Mouse (Mus musculus): ENCODE results near the gene Sv2c.
"Not testable (repeated sequence)": the region's sequence is repeated elsewhere in the genome, so short reads cannot be mapped to it uniquely, and the experiment has no call there.

Sv2c gene

GRCm38 (mm10) chr13:96045396-96045795, 87.0 kb downstream of the Sv2c start:
- no peak for DNase-seq

DNA sequence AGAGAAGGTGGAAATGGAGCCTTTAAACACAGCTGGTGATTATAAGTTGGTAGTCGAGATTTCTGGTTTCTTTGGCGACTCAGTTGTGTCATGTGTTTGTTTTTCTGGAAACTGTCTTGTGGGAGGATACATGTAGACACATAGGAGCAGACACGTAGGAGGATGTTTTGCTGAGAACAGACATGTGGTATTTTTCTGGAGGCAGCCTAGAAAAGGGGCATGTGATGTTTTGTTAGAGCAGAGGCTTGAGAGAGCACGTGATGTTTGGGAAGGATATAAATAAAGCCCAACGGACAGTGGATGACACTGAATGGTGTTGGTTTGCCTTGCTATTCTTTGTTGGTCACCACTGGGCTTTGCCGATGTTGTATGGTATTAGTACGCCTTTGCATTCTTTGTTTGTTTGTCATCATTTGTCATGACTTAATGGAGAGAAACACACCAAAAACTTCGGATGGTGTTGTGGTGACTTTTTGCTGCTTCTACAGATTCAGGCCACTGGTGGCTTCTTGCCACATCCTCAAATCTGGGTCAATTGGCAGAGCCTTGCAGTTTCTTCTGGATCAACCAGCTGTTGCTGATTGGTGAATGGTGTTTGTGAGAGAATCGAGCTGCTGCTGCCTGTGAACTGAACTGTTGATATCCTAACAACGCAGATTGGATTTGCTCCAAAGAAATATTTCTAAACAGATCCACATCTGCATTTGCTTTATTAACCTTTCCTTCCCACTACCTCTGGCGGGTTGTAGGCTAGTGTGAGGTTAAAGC, 91.9 kb downstream of the Sv2c start:
- no peak for DNase-seq

DNA sequence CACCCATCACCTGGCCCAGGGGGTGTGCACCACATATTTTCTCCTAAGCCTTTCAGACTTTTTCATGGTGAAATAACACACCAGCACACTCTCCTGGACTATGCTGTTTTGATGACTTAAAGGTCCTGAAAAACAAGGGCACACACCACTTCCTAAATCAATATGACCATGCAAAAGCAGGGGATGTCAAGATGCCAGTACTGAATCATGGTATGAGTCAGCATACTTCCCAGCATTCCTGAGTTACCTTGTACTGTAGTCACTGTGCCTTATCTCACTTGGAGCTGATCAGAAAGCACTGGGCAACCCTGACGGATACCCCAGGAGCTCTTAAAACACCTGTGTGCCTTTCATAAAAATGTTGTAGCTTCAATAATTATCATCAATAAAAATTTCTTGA, 92.8 kb downstream of the Sv2c start:
- no peak for DNase-seq

DNA sequence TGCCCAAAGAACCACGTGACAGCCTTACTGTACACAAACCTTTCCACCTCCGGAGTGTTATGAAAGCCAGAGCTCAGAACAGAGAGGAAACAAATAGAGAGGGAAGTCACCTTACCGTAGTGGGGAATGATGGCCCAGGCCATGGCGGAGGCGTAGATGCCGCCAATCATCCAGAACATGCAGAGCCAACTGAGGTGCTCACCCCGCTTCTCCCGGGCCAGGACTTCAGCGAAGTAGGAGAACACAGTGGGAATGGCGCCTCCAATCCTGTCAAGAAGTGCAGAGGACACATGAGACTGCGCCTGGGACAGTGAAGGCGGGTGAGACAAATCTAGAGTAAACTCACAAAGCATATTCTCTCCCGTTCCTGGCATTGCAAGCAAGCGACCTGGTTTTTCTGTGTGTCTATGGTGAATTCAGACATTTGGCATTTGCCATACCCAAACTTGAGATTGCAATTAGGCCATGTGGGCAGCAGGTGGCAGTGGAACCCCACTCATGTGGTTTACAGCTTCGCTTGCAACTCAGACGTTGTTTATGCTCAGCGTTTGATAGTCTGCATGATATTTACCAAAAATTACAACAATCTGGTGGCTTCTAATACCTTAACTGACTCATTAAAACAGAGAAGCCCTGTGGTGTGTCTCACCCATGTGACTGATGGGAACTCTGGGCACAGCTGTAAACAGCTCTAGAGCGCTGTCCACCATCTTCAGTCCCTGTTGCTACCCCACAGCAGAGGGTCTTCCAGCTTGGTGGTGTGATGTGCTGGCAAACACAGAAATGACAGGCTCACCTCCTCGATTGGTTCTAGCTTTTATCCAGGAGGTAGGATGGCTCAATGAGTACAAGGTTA, 101.8 kb downstream of the Sv2c start:
- peak; percentile 22 to 35 for DNase-seq

- no peak for DNase-seq
Observed at GRCm38 (mm10) chr13:96023858-96024257, 108.5 kb downstream of the Sv2c start.

DNA sequence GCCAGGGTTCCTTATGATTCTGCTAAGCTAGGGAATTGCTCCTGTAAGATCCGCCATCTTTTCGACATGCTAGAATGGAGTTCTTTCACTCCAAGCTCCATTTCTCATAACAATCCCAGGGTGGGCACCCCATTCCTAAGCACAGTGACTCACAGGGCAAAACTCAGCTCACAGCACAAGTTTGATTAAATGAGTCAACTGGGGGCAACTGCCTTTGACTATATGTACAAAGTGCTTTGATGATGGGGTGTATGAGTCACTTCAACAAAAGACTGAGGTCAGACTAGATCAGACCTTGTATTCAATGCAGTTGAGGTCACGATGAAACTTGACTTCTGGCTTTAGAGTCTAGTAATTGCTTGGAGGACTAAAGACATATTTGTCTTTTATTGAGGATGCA, 116.9 kb downstream of the Sv2c start:
- DNase-seq = no peak

GRCm38 (mm10) chr13:96010861-96011511, 121.4 kb downstream of the Sv2c start:
- no peak for DNase-seq

- DNase-seq = no peak
Observed at GRCm38 (mm10) chr13:96008975-96009374, 123.4 kb downstream of the Sv2c start.

DNA sequence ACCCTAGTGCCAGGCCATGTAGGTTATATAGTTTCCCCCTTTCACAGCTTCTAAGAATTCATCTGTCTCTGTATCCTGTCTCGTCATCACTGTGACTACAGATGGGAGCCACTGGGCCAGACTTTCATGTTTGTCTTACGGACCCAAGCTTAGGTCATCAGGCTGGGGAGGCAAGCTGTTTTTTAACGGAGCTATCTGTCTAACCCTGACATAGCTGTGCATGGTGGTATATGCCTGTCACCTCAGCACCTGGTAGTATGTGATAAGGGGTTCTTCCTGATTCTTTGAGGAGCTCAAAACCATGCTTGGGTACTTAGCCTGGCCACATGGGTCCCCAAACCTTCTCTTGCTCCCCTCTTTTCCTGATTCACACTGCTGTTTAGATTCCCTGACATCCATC, 124.2 kb downstream of the Sv2c start:
- DNase-seq = no peak

GRCm38 (mm10) chr13:96003539-96003938, 128.8 kb downstream of the Sv2c start:
- no peak for DNase-seq

DNA sequence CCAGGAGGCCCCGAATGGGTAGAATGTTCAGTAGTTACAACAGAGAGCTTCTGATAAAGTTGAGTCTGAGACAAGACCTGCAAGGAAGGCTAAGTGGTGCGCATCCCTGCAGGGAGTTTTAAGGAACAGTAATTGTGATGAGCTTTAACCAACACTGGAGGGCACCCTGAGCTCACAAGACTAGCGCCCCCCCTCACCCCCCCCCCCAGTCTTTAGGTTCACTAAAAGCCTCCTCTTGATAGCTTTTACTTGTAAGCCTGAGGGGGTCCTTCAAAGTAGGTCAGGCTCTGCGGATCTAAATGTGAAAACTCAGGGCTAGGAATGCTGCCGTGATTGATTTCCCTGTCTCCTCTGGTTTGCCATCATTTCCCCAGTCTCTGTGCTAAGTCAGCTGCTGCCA, 129.9 kb downstream of the Sv2c start:
- no peak for DNase-seq

DNA sequence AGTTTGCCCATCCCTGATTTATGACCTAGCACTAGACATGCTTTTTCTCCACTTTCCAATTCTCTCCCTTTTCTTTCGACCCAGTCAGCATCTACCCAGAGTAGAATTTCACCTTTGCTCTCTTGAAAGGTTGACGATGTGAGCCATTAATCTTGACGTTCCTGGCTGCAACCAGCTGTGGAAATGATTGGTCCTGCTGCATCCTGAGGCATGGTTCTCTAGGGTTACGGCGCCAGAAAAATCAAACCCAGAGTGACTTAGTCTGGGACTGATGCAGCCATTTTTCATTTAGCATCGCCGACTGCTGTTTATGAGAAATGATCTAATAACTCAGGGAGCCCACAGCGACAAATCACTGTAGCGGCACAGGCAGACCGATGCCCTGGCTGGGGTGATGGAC, 133.0 kb downstream of the Sv2c start:
- no peak for DNase-seq

GRCm38 (mm10) chr13:95997294-95997693, 135.1 kb downstream of the Sv2c start:
- no peak for DNase-seq

DNA sequence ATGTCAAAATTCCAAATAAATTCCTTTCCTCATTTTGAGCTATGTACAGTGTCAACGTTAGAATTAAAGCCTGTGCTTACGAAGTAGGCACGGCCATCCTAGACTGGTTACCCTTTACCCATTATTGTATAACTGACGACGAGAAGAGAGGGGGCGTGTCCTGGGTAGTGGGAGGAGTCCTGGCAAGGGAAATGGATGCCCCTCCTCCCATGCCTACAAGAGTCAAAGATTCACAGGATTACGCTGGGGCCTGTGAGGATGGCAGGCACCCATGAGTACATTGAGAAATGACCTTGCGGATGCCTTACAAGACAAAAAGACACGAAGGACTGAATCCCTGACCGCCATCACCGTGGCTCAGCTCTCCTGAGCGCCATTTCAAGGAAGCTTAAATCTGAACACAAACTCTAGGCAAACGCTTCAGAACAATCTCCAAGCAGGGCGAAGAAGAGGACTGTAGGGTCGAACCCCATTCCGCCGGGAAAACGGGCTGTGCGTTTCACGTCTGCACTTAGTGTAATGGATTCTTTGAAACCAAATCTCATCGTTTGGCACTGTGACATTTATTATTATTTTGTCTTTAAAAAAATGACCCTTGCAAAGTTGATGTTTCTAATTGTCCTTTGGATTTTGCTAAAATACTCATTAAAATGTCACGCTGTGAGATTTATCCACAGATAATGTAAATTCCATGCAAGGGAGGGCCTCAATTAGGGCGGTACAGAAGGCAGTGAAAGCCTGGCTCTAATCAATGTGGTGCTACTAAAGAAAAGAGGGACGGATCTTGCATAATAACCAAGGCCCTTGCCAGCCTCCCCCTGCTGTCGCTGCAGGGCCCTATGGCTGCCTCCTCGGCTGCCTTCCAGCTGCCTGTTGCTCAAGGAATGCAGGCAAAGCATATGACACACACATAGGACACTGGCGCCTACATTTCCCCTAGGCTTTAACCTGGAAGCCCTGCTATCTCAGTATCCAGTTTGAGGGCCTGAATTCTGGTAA, 137.4 kb downstream of the Sv2c start:
- DNase-seq = no peak

DNA sequence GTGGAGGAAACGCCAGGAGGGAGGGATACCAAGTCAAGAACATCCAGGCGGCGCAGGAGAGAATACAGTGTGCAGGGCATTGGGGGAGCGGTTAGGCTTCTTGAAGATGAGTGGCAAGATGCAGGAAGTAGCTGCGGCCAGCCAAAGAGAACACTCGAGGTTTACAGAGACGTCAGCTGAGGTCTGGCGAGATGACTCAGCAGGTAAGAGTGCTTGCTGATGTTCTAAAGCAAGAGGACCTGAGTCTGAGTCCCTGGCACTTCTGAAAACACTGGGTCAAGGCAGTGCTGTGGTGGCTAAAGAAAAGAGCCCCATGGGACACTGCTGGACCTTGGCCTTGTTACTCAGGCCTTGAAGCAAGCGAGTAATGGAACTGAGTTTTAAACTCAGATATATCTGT, 144.2 kb downstream of the Sv2c start:
- DNase-seq = peak; percentile 52 to 65

GRCm38 (mm10) chr13:95987147-95987546, 145.2 kb downstream of the Sv2c start:
- no peak for DNase-seq

DNA sequence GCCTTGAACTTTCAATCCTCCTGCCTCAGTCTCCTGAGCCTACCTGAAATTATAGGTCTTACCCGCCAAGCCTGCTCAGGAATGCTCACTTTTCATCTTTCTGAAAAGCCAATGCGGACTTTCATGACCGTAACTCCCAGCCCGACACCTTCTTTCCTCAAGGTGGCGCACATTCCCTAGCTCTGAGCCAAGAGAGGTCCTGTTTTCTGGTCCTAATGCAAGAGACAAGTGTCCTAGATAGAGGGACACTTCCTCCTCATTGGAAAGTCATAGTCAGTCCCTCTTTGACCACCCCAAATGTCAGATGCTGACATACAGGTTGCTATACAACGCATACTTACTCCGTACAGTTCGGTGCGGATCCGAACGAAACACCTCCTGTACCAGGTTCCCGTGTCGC, 146.0 kb downstream of the Sv2c start:
- DNase-seq = no peak

DNA sequence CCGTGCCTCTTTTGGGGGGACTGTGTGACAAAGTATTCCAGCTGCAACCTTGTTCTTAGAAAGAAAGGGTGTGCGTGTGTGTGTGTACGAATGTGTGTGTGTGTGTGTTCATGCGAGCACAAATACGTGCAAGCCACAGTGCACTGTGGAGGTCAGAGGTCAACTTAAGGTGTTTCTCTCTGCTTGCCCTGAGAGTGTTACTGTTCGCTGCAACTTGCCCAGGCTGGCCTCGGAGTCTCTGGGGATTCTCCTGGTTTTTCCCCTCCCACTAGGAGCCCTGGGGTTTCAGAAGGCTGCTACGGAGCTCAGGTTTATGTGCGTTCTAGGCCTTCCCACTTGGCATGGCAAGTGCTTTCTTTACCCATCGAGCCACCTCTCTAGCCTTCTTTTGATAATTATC, 157.2 kb downstream of the Sv2c start:
- no peak for DNase-seq

GRCm38 (mm10) chr13:95974106-95974505, 158.3 kb downstream of the Sv2c start:
- DNase-seq = no peak

DNA sequence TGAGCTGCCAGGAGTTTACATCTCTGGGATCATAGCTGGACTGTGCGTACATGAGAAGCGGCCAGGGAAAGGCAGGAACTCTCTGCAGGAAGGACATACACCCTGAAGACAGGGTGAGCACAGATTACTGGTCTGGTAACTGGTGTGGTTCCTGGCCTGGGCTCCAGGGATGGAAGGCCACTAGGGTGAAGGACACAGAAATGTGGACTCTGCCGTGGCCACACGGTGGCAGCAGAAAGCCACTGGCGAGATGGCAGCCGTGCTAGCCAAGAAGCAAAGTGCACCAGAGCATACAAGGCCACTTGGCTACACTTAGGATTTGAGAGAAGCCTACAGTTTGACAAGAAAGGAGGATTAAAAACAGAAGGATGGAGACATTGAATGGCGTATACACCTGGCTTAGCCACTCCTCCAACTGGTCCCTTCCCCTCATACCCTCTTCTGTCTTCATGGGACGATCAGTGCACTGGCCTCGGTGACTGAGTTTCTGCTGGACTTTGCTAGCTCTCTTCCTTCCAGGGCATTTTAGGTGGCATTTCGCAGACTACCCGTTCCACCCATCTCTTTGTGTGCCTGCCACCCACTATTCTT, 158.9 kb downstream of the Sv2c start:
- DNase-seq = peak; percentile 71 to 75

GRCm38 (mm10) chr13:95968031-95968430, 164.3 kb downstream of the Sv2c start:
- not testable (repeated sequence) for DNase-seq

GRCm38 (mm10) chr13:95966791-95967190, 165.6 kb downstream of the Sv2c start:
- DNase-seq = no peak

All from thymus, postnatal 36 days (tissue).